Mouse (Mus musculus): ENCODE data around the gene Ripply1. TPM values are rescaled to one million over a fixed set of nuclear protein-coding genes. Genes with fewer than 3 reads are reported as not detected.

The Ripply1 gene
- polyA plus RNA-seq (2012; rRNA removed), result 0.25 and 1.6 TPM in 2 replicates

DNA sequence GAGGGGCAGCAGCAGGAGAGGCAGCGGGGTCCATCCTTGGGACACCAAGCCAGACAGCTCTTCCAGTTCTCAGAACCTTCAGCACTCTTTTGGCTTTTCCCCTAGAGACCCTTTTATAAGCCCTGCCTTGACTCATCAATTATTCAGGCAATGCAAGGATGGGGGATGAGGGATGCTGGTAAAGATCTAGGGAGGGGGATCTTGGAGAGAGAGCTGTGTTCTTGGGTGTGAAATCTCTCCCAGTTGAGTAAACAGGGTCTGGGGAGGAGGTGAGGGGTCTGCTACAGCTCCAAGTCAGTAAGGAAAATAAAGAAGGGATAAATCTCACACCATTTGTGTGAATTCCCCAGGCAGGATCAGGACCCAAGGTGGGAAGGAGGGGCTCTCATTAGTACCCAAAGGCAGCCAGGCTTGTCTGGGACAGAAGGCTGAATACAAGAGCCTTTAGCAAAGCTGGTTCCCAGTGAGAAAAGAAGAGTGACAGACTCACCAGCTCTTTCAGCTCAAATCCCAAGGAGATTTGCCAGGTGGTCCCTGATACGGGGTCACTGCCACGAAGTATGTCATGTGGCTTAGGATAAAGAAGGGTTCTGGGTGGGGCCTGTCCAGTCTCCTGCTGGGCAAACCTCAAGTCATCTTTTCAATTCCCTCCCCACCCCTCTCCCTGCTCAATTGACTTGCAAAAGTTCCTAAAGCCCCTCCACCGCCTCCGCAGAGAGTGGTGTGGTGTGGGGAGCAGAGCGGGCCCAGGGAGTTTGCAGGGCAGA, at the start of gene Ripply1:
Gene Ripply1, minus strand, starts transcription at position 76 of the 767 bp plus-strand sequence.

GRCm38 (mm10) chrX:139800406-139800878, 18.3 kb upstream of the Ripply1 start, which contains the start of gene Cldn2:
Cldn2 (plus strand) TSS chrX:139800828.

Other genes with a start within 250 kb of the Ripply1 start
- 1.2 and 1.5 TPM in 2 replicates for gene Rnf128, start 219.0 kb downstream of the Ripply1 start, polyA plus RNA-seq (2012; rRNA removed)
- gene Tbc1d8b, start 97.4 kb downstream of the Ripply1 start, polyA plus RNA-seq (2012; rRNA removed), result 2.6 and 2.9 TPM in 2 replicates
- gene Gm15013, start 67.9 kb downstream of the Ripply1 start, polyA plus RNA-seq (2012; rRNA removed), result not detected in 2 replicates
- gene Cldn2, start 18.5 kb upstream of the Ripply1 start, polyA plus RNA-seq (2012; rRNA removed), result 0.55 and 0.58 TPM in 2 replicates
- gene Morc4, start 89.3 kb upstream of the Ripply1 start, polyA plus RNA-seq (2012; rRNA removed), result 5.9 and 9.6 TPM in 2 replicates
- 6.7 and 7.1 TPM in 2 replicates for gene Rbm41, start 216.2 kb upstream of the Ripply1 start, polyA plus RNA-seq (2012; rRNA removed)